Mouse (Mus musculus): ENCODE results near the gene Rab3gap2.

DNA sequence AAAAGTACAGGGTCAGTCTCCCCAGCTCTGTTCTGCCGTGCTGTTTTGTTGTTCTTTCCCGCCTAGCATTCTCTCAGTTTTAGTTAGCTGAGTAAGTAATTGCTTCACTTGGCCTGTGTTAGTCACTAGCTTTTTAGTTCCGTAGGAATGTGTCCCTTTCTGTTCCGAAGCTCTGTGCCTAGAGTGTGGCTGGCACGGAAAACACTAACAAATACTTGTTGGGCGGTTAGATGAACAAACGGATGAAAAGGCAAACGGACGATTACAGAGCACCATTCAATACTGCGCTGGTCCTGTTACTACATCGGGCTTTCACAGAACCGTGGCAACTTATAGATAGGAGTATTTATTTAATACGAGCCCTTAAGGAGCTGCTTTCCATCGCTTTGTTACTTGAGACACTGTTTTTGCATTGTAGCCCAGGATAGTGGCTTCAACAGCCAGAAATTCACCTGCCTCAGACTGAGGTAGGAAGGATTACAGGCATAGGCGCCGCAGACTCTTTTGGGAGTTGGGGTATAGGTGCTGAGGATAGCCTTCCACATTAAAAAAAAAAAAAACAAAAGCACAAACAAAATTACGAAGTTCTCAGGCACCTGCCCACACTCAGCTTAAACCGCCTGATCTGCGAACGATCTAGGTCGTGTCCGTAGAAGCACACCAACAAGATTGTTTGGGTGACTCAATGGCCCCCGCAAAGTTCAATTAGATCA, 565 bp upstream of the Rab3gap2 start:
- TF ChIP-seq MAFK (IDR thresholded peaks at IDR 0.05; ENCODE audit: insufficient read depth, low read depth, low read length): no peak
- no peak for TF ChIP-seq HCFC1 (IDR thresholded peaks at IDR 0.05; ENCODE audit: borderline replicate concordance, insufficient read depth, low read length)
- no peak for TF ChIP-seq CHD2 (IDR thresholded peaks at IDR 0.05; ENCODE audit: low read depth, low read length)
- TF ChIP-seq ZC3H11A (IDR thresholded peaks at IDR 0.05; ENCODE audit: borderline replicate concordance, low read depth, low read length): no peak
- peak; percentile 97 for TF ChIP-seq ZNF384 (IDR thresholded peaks at IDR 0.05; ENCODE audit: low read depth, low read length)

Measured in ES-E14 (cell line).